Mouse (Mus musculus) limb, embryonic 11.5 days (tissue): ENCODE data around the gene Grm4. TPM values are rescaled to one million over a fixed set of nuclear protein-coding genes. Genes with fewer than 3 reads are reported as not detected.

Experiments used
- polyA plus RNA-seq: library from polyadenylated mRNA; unstranded; fragments of >200 nt; fragmentation: Nextera tagmentation; extraction: Ambion mirVana; gene quantifications from 2 replicates; pipeline ENCODE4 v1.2.1, GENCODE M21; 2014

The Grm4 gene
- polyA plus RNA-seq, 1 experiment from 2014 or later, result 0.23 TPM

Other genes with a start within 250 kb of the Grm4 start
- gene Hmga1, start 35.1 kb upstream of the Grm4 start, polyA plus RNA-seq, result 653 and 658 TPM in 2 replicates
- gene AI413582, start 44.4 kb upstream of the Grm4 start, polyA plus RNA-seq, result 11.0 and 11.4 TPM in 2 replicates
- 29.7 and 42.2 TPM in 2 replicates for gene Nudt3, start 102.1 kb upstream of the Grm4 start, polyA plus RNA-seq
- not detected in 2 replicates for gene RPS10-NUDT3, start 113.8 kb upstream of the Grm4 start, polyA plus RNA-seq
- 1,013 and 1,034 TPM in 2 replicates for gene Rps10, start 115.3 kb upstream of the Grm4 start, polyA plus RNA-seq
- gene Pacsin1, start 134.1 kb upstream of the Grm4 start, polyA plus RNA-seq, result 5.6 and 6.5 TPM in 2 replicates
- 0.24 and 0.27 TPM in 2 replicates for gene Spdef, start 207.6 kb upstream of the Grm4 start, polyA plus RNA-seq